Mouse (Mus musculus) small intestine, adult 2 months (tissue): Measurements from ENCODE around the gene Mecom. TPM values are rescaled to one million over a fixed set of nuclear protein-coding genes. Genes with fewer than 3 reads are reported as not detected.

Experiments used
- H3K27ac ChIP-seq: fragments of 200-500 bp; 2 replicates; pipeline ENCODE4 v1.5.1; 2012; ENCODE audit warnings: low read depth, low read length, control low read depth, inconsistent platforms; ENCODE audit not compliant: insufficient read depth
- H3K27me3 ChIP-seq: fragments of 200-500 bp; 2 replicates; pipeline ENCODE4 v1.6.1; 2012; ENCODE audit warnings: mild to moderate bottlenecking, moderate library complexity, low read length, inconsistent platforms; ENCODE audit not compliant: control insufficient read depth, insufficient read depth
- H3K36me3 ChIP-seq: fragments of 200-500 bp; 2 replicates; pipeline ENCODE4 v1.6.1; 2012; ENCODE audit warnings: mild to moderate bottlenecking, low read length, control low read depth, inconsistent platforms; ENCODE audit not compliant: control insufficient read depth, insufficient read depth
- H3K4me1 ChIP-seq: fragments of 200-500 bp; 2 replicates; pipeline ENCODE4 v1.6.1; 2012; ENCODE audit warnings: low read length, inconsistent platforms, mixed read lengths; ENCODE audit not compliant: control insufficient read depth, insufficient read depth, insufficient read length
- H3K4me3 ChIP-seq: fragments of 200-500 bp; 2 replicates; pipeline ENCODE4 v1.5.1; 2012; ENCODE audit warnings: low read depth, mild to moderate bottlenecking, control low read depth, inconsistent platforms, low read length, moderate library complexity
- CTCF ChIP-seq: fragments of 200-500 bp; IDR thresholded peaks from 2 replicates; pipeline ENCODE4 v1.5.1; 2012; ENCODE audit warnings: low read depth, mild to moderate bottlenecking, control low read depth, inconsistent platforms, low read length, moderate library complexity, mixed read lengths; ENCODE audit not compliant: insufficient replicate concordance, insufficient read length; ENCODE audit errors: extremely low read depth
- POLR2A ChIP-seq: fragments of 200-500 bp; IDR thresholded peaks from 2 replicates; pipeline ENCODE4 v1.6.1; 2012; ENCODE audit warnings: low read depth, mild to moderate bottlenecking, control low read depth, inconsistent platforms, low read length, moderate library complexity
- WGBS: fragments of 180-500 bp; shearing (Covaris S2); methylation state at CpG from one replicate; pipeline ENCODE4 v1.1.7; 2018; 5-methylcytosine and 5-hydroxymethylcytosine counted together
- polyA plus RNA-seq: library from polyadenylated mRNA; depleted of rRNA; stranded (reverse); fragments of >200 nt; gene quantifications from 2 replicates; pipeline ENCODE4 v1.2.3, GENCODE M21; 2012; rRNA removed

Gene Mecom
- polyA plus RNA-seq, 1 experiment, result 2.8 TPM

DNA sequence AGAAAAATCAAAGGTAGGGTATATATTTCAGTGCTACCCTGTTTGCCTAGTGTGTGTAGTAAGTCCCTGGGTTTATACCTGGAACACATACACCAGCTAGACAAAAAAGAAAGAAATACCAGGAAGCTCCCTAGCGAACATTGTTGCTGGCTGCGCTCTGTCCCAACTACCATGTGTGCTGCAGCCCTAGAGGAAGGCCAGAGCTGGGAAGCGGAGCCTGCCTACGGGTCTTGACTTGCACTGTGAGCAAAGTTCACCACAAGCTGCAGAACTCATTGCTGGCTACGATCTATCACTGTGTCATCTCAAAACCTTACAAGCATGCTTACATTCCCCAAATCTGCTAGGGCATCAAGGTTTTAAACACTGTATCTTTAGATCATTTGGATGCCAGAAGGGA is 597.0 kb downstream of the Mecom start:
- Histone ChIP-seq H3K4me1 (no peaks in the 10 kb centered on the region), H3K27ac (no peak overlapping the region), H3K4me3 (no peak overlapping the region), H3K27me3 (no peaks in the 10 kb centered on the region), H3K36me3 (peaks cover 3% of the 10 kb centered on the region; the same call in 1 of the 2 replicates)
- TF ChIP-seq POLR2A (no peak), CTCF (no peak)
- 77% methylated on average over 5 of the region's 5 CpGs for WGBS

DNA sequence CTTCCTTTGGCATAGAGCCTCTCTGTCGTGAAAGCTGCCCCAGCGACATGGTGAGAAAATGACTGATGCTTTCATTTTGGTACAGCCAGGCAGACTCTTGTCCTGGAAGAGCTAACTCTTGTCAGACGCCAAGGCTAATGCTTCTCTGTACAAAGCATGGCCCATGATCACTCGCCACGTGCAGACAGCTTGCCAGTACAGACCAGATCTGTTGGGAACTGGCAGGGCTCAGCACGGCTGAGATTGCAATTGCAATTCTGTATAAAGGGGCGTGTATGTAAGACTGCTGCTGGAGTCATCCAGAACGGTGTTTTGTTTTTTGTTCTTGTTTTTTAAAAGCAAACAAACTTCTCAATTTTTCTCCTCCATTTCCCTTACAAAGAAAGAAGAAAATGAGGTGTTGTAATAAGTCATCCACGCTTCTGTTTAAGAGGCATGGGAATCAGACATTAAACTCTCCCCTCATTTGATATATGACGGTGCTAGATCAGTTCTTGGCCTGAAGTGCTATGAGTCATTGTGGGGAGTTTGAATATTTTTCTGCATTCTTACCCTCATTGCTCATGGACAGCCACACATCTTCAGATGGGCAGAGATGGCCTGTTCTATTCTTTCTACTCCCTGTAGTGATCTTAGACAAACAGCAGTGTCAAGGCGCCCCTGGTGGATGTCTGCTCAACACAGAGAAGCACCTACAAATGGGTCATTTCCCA is 644.1 kb downstream of the Mecom start:
- Histone ChIP-seq H3K27ac (no peak overlapping the region), H3K4me3 (no peak overlapping the region), H3K36me3 (no peaks in the 10 kb centered on the region), H3K27me3 (no peaks in the 10 kb centered on the region), H3K4me1 (no peaks in the 10 kb centered on the region)
- WGBS, result 70% methylated on average over 11 of the region's 11 CpGs
- TF ChIP-seq POLR2A, result no peak
- TF ChIP-seq CTCF, result no peak

Other genes starting within 250 kb of the Mecom start
- gene Actrt3, start 51.9 kb upstream of the Mecom start, polyA plus RNA-seq, result not detected in 2 replicates
- 2.1 and 4.3 TPM in 2 replicates for gene Mynn, start 54.1 kb upstream of the Mecom start, polyA plus RNA-seq
- not detected in 2 replicates for gene Lrriq4, start 96.5 kb upstream of the Mecom start, polyA plus RNA-seq
- not detected in 2 replicates for gene Lrrc34, start 99.9 kb upstream of the Mecom start, polyA plus RNA-seq
- gene Lrrc31, start 151.8 kb upstream of the Mecom start, polyA plus RNA-seq, result 1.7 and 4.0 TPM in 2 replicates
- not detected in 2 replicates for gene Samd7, start 198.3 kb upstream of the Mecom start, polyA plus RNA-seq
- 2.7 and 4.6 TPM in 2 replicates for gene Sec62, start 244.9 kb upstream of the Mecom start, polyA plus RNA-seq